Mouse (Mus musculus) stomach, embryonic 14.5 days (tissue): ENCODE results near the gene Iqca. TPM values are rescaled to one million over a fixed set of nuclear protein-coding genes. Genes with fewer than 3 reads are reported as not detected.
A peak's percentile ranks its signal among the peaks of the same experiment; 100 is the strongest.

Source experiments
- ATAC-seq: fragments of 200-750 bp; cut with Nextera tagmentation; 2 replicates; pipeline ENCODE4 v1.8.0; 2017; ENCODE audit warnings: low read depth, moderate TSS enrichment; ENCODE audit not compliant: insufficient number of reproducible peaks, insufficient read depth, low FRiP score
- H3K27ac ChIP-seq: fragments of 300-500 bp; sonication (generic); 2 replicates; pipeline ENCODE4 v1.5.1; 2014; ENCODE audit warnings: mild to moderate bottlenecking, low read length, moderate library complexity, mixed read lengths
- H3K27me3 ChIP-seq: fragments of 300-500 bp; sonication (generic); 2 replicates; pipeline ENCODE4 v1.6.1; 2014; ENCODE audit warnings: low read length, control low read depth, mixed read lengths; ENCODE audit not compliant: control insufficient read depth, insufficient read depth
- H3K36me3 ChIP-seq: fragments of 300-500 bp; sonication (generic); 2 replicates; pipeline ENCODE4 v1.6.1; 2014; ENCODE audit warnings: mild to moderate bottlenecking, control low read depth, low read length, moderate library complexity, mixed read lengths; ENCODE audit not compliant: control insufficient read depth, insufficient read depth
- H3K4me1 ChIP-seq: fragments of 300-500 bp; sonication (generic); 2 replicates; pipeline ENCODE4 v1.6.1; 2014; ENCODE audit warnings: low read length, control low read depth, mixed read lengths; ENCODE audit not compliant: control insufficient read depth, insufficient read depth
- H3K4me2 ChIP-seq: fragments of 300-500 bp; sonication (generic); replicated peaks from 2 replicates; pipeline ENCODE4 v1.6.1; 2014; ENCODE audit warnings: low read depth, low read length, control low read depth
- H3K4me3 ChIP-seq: fragments of 300-500 bp; sonication (generic); 2 replicates; pipeline ENCODE4 v1.5.1; 2014; ENCODE audit warnings: low read depth, low read length, control low read depth
- H3K9ac ChIP-seq: fragments of 300-500 bp; sonication (generic); replicated peaks from 2 replicates; pipeline ENCODE4 v1.6.1; 2014; ENCODE audit warnings: low read depth, mild to moderate bottlenecking, control low read depth, low read length, moderate library complexity, mixed read lengths
- H3K9me3 ChIP-seq: fragments of 300-500 bp; sonication (generic); 2 replicates; pipeline ENCODE4 v1.6.1; 2016; ENCODE audit warnings: low read depth, low read length, control low read depth; ENCODE audit not compliant: control insufficient read depth
- WGBS: fragments of 180-500 bp; shearing (Covaris S2); extraction: QIAGEN DNeasy Blood & Tissue Kit; methylation state at CpG from one replicate; pipeline ENCODE4 v1.1.7; 2014; 5-methylcytosine and 5-hydroxymethylcytosine counted together
- polyA plus RNA-seq: library from polyadenylated mRNA; unstranded; fragments of >200 nt; fragmentation: Nextera tagmentation; extraction: Ambion mirVana; gene quantifications from 2 replicates; pipeline ENCODE4 v1.2.1, GENCODE M21; 2014

Gene Iqca
- polyA plus RNA-seq, 1 experiment from 2014 or later: not detected

DNA sequence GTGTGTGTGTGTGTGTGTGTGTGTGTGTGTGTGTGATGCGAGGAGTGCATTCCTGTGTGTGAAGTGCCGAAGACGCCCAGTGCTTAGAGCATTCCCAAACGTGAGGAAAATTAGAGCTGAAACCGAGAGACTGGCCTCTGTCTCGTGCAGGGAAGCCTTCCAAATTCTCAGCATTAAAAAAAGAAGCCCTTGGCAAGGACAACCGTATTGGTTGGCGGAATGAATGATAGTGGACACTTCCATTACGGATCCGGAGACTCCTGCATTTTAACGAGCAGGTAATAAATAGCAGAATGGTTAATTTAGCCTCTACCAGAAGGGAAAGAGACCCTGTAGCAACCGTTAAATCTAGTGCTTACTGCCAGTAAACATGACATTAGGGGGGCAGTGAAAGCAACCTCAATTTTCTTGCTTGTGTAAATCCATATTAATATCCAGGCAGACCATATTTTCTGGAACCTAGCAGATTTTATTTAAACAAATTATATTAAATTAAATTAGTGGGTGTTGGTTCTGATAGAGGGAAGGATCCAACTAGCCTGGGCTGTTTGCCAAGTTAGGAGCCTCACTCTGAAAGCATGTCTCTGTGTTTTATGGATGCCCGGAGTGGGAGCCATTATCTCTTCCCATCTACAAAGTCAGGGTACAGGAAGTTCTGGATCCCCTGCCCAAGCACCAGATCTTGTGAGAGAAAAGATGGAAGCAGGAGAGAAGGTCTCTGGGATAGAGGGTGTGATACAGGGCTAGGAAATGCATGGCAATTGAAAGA lies 81.2 kb downstream of the Iqca start:
- Histone ChIP-seq H3K4me2 (no peak overlapping the region), H3K4me1 (no peaks in the 10 kb centered on the region), H3K36me3 (no peaks in the 10 kb centered on the region), H3K27me3 (no peaks in the 10 kb centered on the region), H3K27ac (no peak overlapping the region), H3K9ac (no peak overlapping the region), H3K9me3 (no peaks in the 10 kb centered on the region), H3K4me3 (no peak overlapping the region)
- 68% methylated on average over 13 of the region's 13 CpGs for WGBS
- ATAC-seq: no peak

DNA sequence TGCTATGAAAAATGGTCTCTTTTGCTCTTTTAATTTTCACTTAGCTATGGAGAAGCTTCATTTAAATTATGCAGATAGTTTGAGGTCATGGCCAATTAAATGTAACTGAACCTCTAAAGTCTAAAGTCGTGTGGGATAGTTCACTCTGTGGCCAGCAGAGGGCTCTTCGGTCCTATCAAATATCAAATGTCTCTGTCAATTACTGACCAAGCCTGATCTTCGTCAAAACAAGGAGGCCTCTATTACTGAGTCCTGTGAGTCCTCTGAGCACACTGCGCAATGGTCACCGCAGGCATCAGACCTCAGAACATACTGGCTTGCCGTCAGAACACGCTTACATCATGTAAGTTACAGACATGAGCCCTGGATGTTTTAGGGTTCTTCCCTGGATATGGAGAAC lies 92.6 kb downstream of the Iqca start:
- Histone ChIP-seq H3K27me3 (no peaks in the 10 kb centered on the region), H3K36me3 (no peaks in the 10 kb centered on the region), H3K4me1 (no peaks in the 10 kb centered on the region), H3K27ac (no peak overlapping the region), H3K4me2 (no peak overlapping the region), H3K9me3 (no peaks in the 10 kb centered on the region), H3K9ac (no peak overlapping the region), H3K4me3 (no peak overlapping the region)
- ATAC-seq: peak; percentile 35; the same call in 1 of the 2 replicates
- WGBS: 19% methylated on average over 7 of the region's 7 CpGs

DNA sequence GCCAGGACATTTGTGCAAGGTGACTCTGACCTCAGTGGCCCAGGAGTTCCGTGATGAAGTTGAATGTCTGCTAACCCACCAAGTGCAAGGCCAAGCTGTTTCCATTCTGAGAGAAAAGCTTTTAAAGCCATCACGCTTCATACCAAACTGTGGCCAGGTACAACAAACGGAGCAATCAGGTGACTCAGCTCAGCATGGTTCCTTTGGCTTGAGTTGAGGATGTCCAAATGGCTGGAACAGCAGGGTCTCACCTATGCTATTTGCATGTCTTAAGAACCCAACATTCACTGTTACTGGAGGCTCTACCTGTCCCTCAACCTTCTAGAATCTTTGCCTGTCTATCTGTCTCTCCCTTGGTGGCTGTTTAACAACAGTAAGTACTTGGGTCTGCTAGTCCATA lies 93.1 kb downstream of the Iqca start:
- Histone ChIP-seq H3K27me3 (no peaks in the 10 kb centered on the region), H3K9ac (no peak overlapping the region), H3K4me3 (no peak overlapping the region), H3K9me3 (no peaks in the 10 kb centered on the region), H3K36me3 (no peaks in the 10 kb centered on the region), H3K27ac (no peak overlapping the region), H3K4me2 (no peak overlapping the region), H3K4me1 (no peaks in the 10 kb centered on the region)
- WGBS: 70% methylated on average over 3 of the region's 3 CpGs
- no peak for ATAC-seq

DNA sequence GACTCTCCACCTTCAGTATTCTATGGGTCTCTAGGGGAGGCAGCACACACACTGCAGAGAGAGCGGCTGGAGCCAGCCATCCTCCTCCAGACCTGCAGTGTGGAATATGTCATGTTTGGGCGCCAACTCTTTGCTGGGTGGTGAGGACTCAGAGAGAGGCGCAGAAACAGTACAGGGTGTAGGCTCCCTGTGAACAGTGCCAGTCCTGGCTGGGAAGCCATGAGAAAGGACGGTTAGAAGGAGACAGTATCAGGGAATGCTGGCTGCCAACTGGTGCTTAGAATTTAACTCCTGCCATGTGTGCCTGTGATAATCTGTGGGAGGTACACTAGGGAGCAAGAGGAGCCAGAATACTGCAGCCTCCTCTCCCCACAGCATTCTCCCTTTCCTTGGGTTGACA lies 98.2 kb downstream of the Iqca start:
- ATAC-seq: no peak
- 86% methylated on average over 4 of the region's 4 CpGs for WGBS

DNA sequence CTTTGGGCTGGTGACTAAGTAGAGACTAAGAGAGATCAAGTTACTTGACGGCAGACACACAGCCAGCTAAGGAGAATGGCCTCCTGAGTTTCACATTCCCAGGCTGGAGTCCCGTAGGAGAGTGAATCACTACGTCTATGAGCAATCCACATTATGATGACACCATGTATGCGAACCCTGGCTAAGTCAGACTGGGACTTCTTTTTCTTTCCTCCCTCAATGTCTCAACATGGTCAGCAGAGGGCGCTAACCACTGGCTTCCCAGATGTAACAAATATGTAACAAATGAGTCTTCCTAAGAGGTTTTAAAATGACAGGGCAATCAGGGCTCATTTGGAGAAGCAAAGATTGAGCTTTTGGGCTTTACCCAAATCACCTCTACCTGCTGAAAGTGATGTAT lies 101.9 kb downstream of the Iqca start:
- no peak overlapping the region for H3K4me2 ChIP-seq

More for the DNA sequence above, 98.2 kb downstream of the Iqca start:
- H3K4me2 ChIP-seq: no peak overlapping the region
- H3K4me1 ChIP-seq: peaks cover 5% of the 10 kb centered on the region
- no peaks in the 10 kb centered on the region for H3K27me3 ChIP-seq
- H3K36me3 ChIP-seq: no peaks in the 10 kb centered on the region
- H3K9me3 ChIP-seq: no peaks in the 10 kb centered on the region
- H3K9ac ChIP-seq: no peak overlapping the region
- no peak overlapping the region for H3K4me3 ChIP-seq
- H3K27ac ChIP-seq: no peak overlapping the region

DNA sequence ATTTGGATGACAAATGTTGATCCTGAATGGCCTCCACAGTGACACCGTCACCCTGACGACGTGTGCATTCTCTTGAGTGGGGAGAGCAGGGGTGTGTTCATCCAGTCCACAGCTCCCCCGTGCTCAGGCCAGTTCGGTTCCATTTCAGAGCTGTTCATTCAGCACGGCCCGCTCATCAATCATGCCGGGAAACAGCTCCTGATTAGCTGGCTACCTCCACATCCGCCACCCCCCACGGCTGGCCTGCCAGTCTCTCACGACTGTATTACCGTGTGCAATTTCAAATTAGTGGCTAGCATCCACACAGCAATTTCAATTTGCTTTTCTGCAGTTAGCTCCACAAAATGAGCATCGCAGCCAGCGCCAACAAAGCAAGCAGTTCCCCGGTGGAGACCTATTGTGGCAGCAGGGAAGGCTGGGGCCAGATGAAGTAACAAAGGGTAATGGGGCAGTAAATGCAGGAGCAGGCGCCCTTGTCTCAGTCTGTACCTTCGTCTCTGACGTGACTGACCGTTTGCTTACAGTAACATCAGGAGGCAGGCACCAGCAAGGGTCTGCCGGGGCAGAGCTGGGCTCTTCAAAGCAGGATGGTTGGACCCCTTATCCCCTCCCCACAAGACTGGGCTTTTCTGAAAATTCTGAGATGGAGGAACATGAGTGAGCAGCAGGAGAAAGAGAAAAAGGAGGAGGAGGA lies 103.0 kb downstream of the Iqca start:
- WGBS: 32% methylated on average over 20 of the region's 20 CpGs

More for the DNA sequence above, 101.9 kb downstream of the Iqca start:
- H3K9ac ChIP-seq: no peak overlapping the region
- ATAC-seq: no peak
- no peaks in the 10 kb centered on the region for H3K27me3 ChIP-seq
- no peak overlapping the region for H3K4me3 ChIP-seq
- 33% methylated on average over 5 of the region's 5 CpGs for WGBS
- H3K4me1 ChIP-seq: peaks cover 9% of the 10 kb centered on the region
- no peaks in the 10 kb centered on the region for H3K36me3 ChIP-seq
- no peaks in the 10 kb centered on the region for H3K9me3 ChIP-seq
- no peak overlapping the region for H3K27ac ChIP-seq

DNA sequence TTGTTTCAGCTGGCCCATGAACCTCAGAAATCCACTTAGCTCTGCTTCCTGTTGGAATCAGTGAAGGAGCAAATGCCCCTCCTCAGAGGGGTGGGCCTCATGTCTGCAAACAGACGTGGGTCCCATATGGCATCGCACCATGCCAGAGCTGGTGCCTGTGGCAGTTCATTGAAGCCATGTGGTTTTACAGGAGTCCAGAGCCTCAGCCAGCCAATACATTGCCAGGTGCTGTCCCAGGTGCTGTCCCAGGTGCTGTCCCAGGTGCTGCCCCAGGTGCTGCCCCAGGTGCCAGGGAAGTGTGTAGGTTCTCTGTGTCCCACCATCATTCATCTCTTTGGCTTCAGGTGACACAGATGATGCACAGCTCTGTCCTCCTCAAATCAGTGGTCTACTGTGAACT lies 124.9 kb downstream of the Iqca start:
- Histone ChIP-seq H3K4me1 (no peaks in the 10 kb centered on the region), H3K36me3 (no peaks in the 10 kb centered on the region), H3K4me2 (no peak overlapping the region), H3K9me3 (no peaks in the 10 kb centered on the region), H3K4me3 (no peak overlapping the region), H3K27me3 (0 out of 2 replicates have a peak, but pooled peaks cover 3% of the 10 kb centered on the region), H3K9ac (no peak overlapping the region), H3K27ac (no peak overlapping the region)
- ATAC-seq: no peak
- 62% methylated on average over 2 of the region's 2 CpGs for WGBS

More for the DNA sequence above, 103.0 kb downstream of the Iqca start:
- H3K4me2 ChIP-seq: no peak overlapping the region
- no peak overlapping the region for H3K9ac ChIP-seq
- H3K36me3 ChIP-seq: no peaks in the 10 kb centered on the region
- H3K4me1 ChIP-seq: peaks cover 9% of the 10 kb centered on the region
- H3K4me3 ChIP-seq: no peak overlapping the region
- no peak for ATAC-seq
- H3K27me3 ChIP-seq: no peaks in the 10 kb centered on the region
- H3K9me3 ChIP-seq: no peaks in the 10 kb centered on the region
- H3K27ac ChIP-seq: no peak overlapping the region

DNA sequence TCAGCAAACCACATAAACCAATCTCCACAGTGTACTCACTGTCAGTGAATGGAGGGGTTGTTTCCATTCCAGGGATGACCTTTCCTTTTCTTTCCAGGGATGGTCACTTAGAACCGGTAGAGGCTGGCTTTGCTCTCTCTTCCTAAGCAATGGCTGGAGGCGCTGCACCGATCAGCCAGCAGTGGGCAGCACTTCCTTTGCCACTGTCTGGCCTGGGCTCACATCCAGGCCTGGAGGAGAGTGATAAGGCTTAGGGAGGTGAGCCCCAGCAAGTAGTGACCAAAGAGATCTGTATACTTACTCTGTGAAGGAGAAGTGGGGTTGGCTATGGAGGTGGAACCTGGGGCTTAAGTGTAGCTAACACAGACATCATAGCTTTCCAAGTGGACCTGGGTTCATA lies 126.3 kb downstream of the Iqca start:
- H3K4me1 ChIP-seq: no peaks in the 10 kb centered on the region
- no peak overlapping the region for H3K9ac ChIP-seq
- 29% methylated on average over 3 of the region's 3 CpGs for WGBS
- H3K27ac ChIP-seq: no peak overlapping the region
- H3K4me2 ChIP-seq: no peak overlapping the region
- H3K4me3 ChIP-seq: no peak overlapping the region
- H3K36me3 ChIP-seq: no peaks in the 10 kb centered on the region
- ATAC-seq: no peak
- 0 out of 2 replicates have a peak, but pooled peaks cover 3% of the 10 kb centered on the region for H3K27me3 ChIP-seq
- no peaks in the 10 kb centered on the region for H3K9me3 ChIP-seq
